Mouse (Mus musculus) hindbrain, postnatal 0 days (tissue): Measurements from ENCODE around the gene Tmco1. TPM values are rescaled to one million over a fixed set of nuclear protein-coding genes. Genes with fewer than 3 reads are reported as not detected.

Experiments used
- ATAC-seq: fragments of 200-750 bp; cut with Nextera tagmentation; 2 replicates; pipeline ENCODE4 v1.8.0; 2017; ENCODE audit warnings: mild to moderate bottlenecking, moderate TSS enrichment, moderate library complexity
- DNase-seq: peaks from one replicate; pipeline ENCODE4 v3.0.0-alpha.2; 2015; ENCODE audit warnings: low spot score
- H3K27ac ChIP-seq: fragments of 300-500 bp; sonication (generic); 2 replicates; pipeline ENCODE4 v1.5.1; 2014; ENCODE audit warnings: mild to moderate bottlenecking
- H3K27me3 ChIP-seq: fragments of 300-500 bp; sonication (generic); 2 replicates; pipeline ENCODE4 v1.6.1; 2014; ENCODE audit warnings: low read length, mixed read lengths; ENCODE audit not compliant: insufficient read depth
- H3K36me3 ChIP-seq: fragments of 300-500 bp; sonication (generic); 2 replicates; pipeline ENCODE4 v1.6.1; 2014; ENCODE audit warnings: low read length, mixed read lengths; ENCODE audit not compliant: insufficient read depth
- H3K4me1 ChIP-seq: fragments of 300-500 bp; sonication (generic); 2 replicates; pipeline ENCODE4 v1.6.1; 2014; ENCODE audit warnings: antibody characterized with exemption, low read length, mixed read lengths; ENCODE audit not compliant: insufficient read depth
- H3K4me2 ChIP-seq: fragments of 300-500 bp; sonication (generic); 2 replicates; pipeline ENCODE4 v1.6.1; 2014; ENCODE audit warnings: low read depth, mild to moderate bottlenecking, low read length, moderate library complexity, mixed read lengths
- H3K4me3 ChIP-seq: fragments of 300-500 bp; sonication (generic); 2 replicates; pipeline ENCODE4 v1.5.1; 2014; ENCODE audit warnings: low read length
- H3K9ac ChIP-seq: fragments of 300-500 bp; sonication (generic); replicated peaks from 2 replicates; pipeline ENCODE4 v1.6.1; 2014; ENCODE audit warnings: mild to moderate bottlenecking, low read length, moderate library complexity, mixed read lengths
- H3K9me3 ChIP-seq: fragments of 300-500 bp; sonication (generic); 2 replicates; pipeline ENCODE4 v1.6.1; 2016; ENCODE audit warnings: low read length, mixed read lengths
- CTCF ChIP-seq: IDR thresholded peaks from 2 replicates; pipeline ENCODE4 v1.5.1; 2016; ENCODE audit warnings: antibody characterized with exemption, control low read depth, low read depth
- WGBS: fragments of 180-500 bp; shearing (Covaris S2); extraction: QIAGEN DNeasy Blood & Tissue Kit; methylation state at CpG from one replicate; pipeline ENCODE4 v1.1.7; 2014; 5-methylcytosine and 5-hydroxymethylcytosine counted together
- polyA plus RNA-seq: library from polyadenylated mRNA; unstranded; fragments of >200 nt; fragmentation: Nextera tagmentation; extraction: Ambion mirVana; gene quantifications from 2 replicates; pipeline ENCODE4 v1.2.1, GENCODE M21; 2015
- total RNA-seq: library from RNA; depleted of rRNA; stranded (reverse); fragments of >200 nt; gene quantifications from 2 replicates; pipeline ENCODE4 v1.2.3, GENCODE M21; 2014

Gene Tmco1
- total and polyA plus RNA-seq, 2 experiments from 2014 or later, result 63.2 to 70.4 TPM

DNA sequence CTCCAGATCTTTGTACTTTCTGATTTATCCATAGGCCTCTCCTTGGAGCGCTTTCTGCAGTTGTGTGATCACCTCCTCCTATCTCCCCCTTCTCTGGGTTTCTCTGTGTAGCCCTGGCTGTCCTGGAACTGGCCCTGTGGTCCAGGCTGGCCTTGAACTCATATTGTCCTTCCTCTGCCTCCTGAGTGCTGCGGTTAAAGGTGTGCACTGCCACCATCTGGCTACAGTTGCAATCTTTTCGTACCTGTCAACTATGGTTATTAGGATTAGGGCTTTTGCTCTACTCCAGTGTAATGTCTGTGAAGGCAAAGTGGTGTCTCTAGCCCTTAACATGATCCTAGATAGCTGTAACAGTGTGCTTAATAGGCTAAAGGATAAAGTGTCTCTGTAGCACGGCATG lies 5.0 kb downstream of the Tmco1 start:
- H3K9me3 ChIP-seq, result no peaks in the 10 kb centered on the region
- H3K27ac ChIP-seq, result no peak overlapping the region
- peaks cover 4% of the 10 kb centered on the region; the same call in 1 of the 2 replicates for H3K4me1 ChIP-seq
- DNase-seq, result no peak
- peaks cover 6% of the 10 kb centered on the region; the same call in 1 of the 2 replicates for H3K36me3 ChIP-seq
- no peak overlapping the region for H3K4me3 ChIP-seq
- ATAC-seq, result no peak
- no peak overlapping the region for H3K4me2 ChIP-seq
- WGBS, result 90% methylated on average over 4 of the region's 4 CpGs
- TF ChIP-seq CTCF, result peak; percentile 39
- H3K27me3 ChIP-seq, result no peaks in the 10 kb centered on the region
- no peak overlapping the region for H3K9ac ChIP-seq

DNA sequence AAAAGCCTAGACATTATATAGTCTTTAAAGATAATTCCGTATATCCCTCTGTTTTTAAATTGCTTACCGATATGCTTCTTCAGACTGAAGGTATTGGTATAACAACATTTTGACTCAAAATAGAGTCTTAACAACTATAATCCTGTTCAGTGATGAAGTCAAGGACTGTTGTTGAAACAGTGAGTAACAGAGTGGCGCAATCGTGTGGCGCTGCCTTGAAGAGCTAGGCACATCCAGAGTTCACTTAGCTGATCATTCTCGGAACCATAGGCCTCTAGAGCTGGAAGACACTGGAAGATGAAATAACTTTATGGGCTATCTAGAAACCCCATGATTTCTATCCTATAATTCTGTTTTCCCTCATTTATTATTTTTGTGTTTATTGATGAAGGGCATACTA lies 13.5 kb downstream of the Tmco1 start:
- ATAC-seq (no peak), DNase-seq (no peak)
- H3K4me3 ChIP-seq, result no peak overlapping the region
- H3K27ac ChIP-seq, result no peak overlapping the region
- no peaks in the 10 kb centered on the region for H3K27me3 ChIP-seq
- 98% methylated on average over 6 of the region's 6 CpGs for WGBS
- H3K9me3 ChIP-seq, result no peaks in the 10 kb centered on the region
- H3K9ac ChIP-seq, result no peak overlapping the region
- peaks cover 21% of the 10 kb centered on the region for H3K36me3 ChIP-seq
- H3K4me2 ChIP-seq, result no peak overlapping the region
- no peaks in the 10 kb centered on the region for H3K4me1 ChIP-seq
- no peak for TF ChIP-seq CTCF

DNA sequence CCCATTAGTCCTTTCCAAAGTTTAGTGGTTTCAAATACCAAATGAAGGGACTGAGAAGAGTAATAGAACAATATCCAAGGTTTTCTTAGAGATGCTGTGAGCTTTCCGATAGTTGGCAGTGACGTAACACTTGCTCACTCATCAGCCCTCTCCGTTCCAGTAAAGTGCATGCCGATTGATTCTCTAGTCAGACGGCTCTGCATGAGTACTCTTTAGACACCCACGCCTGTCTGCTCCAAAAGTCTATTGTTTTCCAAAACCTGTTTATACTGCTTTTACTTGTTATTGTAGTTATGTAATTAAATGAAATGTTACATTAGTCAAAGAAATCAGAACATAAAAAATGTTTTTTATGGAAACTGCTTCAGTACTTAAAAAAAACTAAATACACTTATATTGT lies 20.6 kb downstream of the Tmco1 start:
- no peak for DNase-seq
- WGBS, result 87% methylated on average over 6 of the region's 6 CpGs
- no peak overlapping the region for H3K9ac ChIP-seq
- no peak overlapping the region for H3K4me2 ChIP-seq
- no peaks in the 10 kb centered on the region for H3K9me3 ChIP-seq
- peaks cover 39% of the 10 kb centered on the region; the same call in 1 of the 2 replicates for H3K36me3 ChIP-seq
- H3K4me1 ChIP-seq, result no peaks in the 10 kb centered on the region
- H3K27ac ChIP-seq, result no peak overlapping the region
- no peak for TF ChIP-seq CTCF
- H3K4me3 ChIP-seq, result no peak overlapping the region
- H3K27me3 ChIP-seq, result no peaks in the 10 kb centered on the region
- ATAC-seq, result no peak

DNA sequence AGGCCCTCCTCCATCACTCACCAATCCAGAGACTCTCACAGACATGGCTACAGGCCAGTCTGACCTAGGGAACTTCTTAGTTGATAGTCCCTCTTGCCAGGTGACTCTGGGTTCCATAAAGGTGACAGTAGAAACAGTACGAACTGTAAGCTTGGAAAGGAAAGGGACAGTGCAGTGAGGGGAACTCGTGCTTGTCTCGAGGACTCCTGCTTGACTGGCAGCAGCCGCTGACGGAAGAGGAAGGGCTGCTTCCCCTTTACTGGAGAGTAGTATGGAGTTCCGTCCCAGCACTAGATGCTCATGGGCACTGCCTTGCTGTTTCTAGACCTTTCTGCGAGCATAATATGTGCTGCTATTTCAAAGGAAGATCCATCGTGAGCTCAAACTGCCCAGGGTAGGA lies 22.9 kb downstream of the Tmco1 start:
- Histone ChIP-seq H3K4me3 (no peak overlapping the region), H3K4me1 (no peaks in the 10 kb centered on the region), H3K9me3 (no peaks in the 10 kb centered on the region), H3K4me2 (no peak overlapping the region), H3K27ac (no peak overlapping the region), H3K27me3 (no peaks in the 10 kb centered on the region), H3K9ac (no peak overlapping the region), H3K36me3 (peaks cover 39% of the 10 kb centered on the region; the same call in 1 of the 2 replicates)
- TF ChIP-seq CTCF, result no peak
- WGBS, result 90% methylated on average over 8 of the region's 8 CpGs
- DNase-seq, result no peak
- no peak for ATAC-seq

DNA sequence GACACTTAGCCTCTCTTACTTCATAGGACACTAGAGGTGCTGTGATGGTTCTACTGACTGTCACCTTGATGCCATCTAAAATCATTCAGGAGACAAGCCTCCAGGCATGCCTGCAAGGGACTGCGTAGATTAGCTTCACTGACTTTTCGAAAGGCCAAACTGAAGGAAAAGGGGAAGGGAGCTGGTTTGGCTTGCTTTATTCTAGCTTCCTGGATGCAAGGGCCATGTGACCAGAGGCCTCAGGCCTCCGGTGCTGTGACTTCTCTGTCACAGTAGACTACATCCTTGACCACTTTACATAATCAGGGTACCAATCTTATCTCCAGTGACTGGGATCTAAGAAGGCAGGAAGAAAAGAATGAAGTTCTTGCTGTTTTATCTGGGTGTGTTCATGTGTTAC lies 28.2 kb downstream of the Tmco1 start:
- no peak for TF ChIP-seq CTCF
- H3K36me3 ChIP-seq, result peaks cover 11% of the 10 kb centered on the region; the same call in 1 of the 2 replicates
- WGBS, result 92% methylated on average over 3 of the region's 3 CpGs
- H3K27me3 ChIP-seq, result no peaks in the 10 kb centered on the region
- no peak overlapping the region for H3K4me3 ChIP-seq
- H3K27ac ChIP-seq, result no peak overlapping the region
- no peak for DNase-seq
- H3K9ac ChIP-seq, result no peak overlapping the region
- H3K9me3 ChIP-seq, result no peaks in the 10 kb centered on the region
- H3K4me1 ChIP-seq, result no peaks in the 10 kb centered on the region
- no peak for ATAC-seq
- no peak overlapping the region for H3K4me2 ChIP-seq

DNA sequence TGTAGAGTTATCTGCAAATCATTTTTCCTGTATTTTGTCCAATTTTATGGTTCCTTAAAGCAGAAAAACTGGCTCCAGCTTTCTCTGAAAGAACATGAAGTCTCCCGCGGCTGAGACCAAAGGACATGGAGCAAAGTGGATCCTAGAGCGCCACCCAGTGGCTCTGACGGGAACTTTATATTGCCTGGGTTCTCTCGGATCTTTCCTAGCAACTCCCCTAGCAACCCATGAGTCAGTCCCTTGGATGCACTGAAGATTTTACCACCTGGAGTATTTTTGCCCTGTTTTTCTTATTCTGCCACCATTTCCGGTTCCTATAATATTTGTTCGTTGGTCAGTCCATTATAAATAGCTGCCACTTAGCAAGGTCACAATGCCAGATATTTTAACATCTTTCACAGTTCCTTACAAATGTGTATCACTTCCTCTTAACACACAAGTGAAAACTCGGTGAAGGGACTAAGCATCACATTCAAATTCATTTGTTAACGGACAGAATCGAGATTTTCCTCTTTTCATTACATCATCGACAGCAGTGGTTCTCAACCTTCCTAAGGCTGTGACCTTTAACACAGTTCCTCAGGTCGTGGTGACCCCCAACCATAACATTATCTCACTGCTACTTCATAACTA lies 29.4 kb downstream of the Tmco1 start:
- H3K36me3 ChIP-seq, result peaks cover 3% of the 10 kb centered on the region; the same call in 1 of the 2 replicates
- no peaks in the 10 kb centered on the region for H3K4me1 ChIP-seq
- TF ChIP-seq CTCF, result peak; percentile 90
- no peaks in the 10 kb centered on the region for H3K27me3 ChIP-seq
- H3K4me3 ChIP-seq, result no peak overlapping the region
- no peak overlapping the region for H3K27ac ChIP-seq
- H3K9me3 ChIP-seq, result no peaks in the 10 kb centered on the region
- DNase-seq (peak; percentile 94), ATAC-seq (peak; percentile 80)
- no peak overlapping the region for H3K4me2 ChIP-seq
- no peak overlapping the region for H3K9ac ChIP-seq
- WGBS, result 25% methylated on average over 12 of the region's 12 CpGs

DNA sequence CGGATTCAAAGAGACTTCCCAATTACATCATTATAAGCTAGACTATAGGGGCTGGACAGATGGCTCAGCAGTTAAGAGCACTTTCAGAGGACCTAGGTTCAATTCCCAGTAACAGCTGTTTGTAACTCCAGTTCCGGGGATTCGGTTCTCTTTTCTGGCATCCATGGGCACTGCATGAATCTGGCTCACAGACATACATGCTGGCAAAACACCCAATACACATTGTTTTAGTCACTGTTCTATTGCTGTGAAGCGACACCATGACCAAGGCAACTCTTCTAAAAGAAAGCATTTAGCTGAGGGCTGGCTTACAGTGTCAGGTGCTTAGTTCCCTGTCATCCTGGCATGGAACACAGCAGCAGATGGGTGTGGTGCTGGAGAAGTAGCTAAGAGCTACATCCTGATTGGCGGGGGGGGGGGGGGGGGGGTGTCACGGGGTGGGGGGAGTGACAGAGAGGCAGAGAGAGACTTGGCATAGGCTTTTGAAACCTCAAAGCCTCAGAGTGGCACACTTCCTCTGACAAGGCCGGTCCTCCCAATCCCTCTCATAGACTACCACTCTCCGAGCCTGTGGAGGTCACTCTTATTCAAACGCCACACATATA lies 31.1 kb downstream of the Tmco1 start:
- Histone ChIP-seq H3K27me3 (no peaks in the 10 kb centered on the region), H3K27ac (no peak overlapping the region), H3K9ac (no peak overlapping the region), H3K9me3 (no peaks in the 10 kb centered on the region), H3K36me3 (no peaks in the 10 kb centered on the region), H3K4me1 (no peaks in the 10 kb centered on the region), H3K4me3 (no peak overlapping the region), H3K4me2 (no peak overlapping the region)
- 50% methylated on average over 8 of the region's 9 CpGs for WGBS
- DNase-seq, result peak; percentile 48
- TF ChIP-seq CTCF, result no peak
- peak; percentile 41; the same call in 1 of the 2 replicates for ATAC-seq
